Mouse (Mus musculus) CD4-positive, CD25-positive, alpha-beta regulatory T cell, adult 9 weeks (primary cell): Measurements from ENCODE around the gene Gm6205. TPM values are rescaled to one million over a fixed set of nuclear protein-coding genes. Genes with fewer than 3 reads are reported as not detected.

Source experiments
- polyA plus RNA-seq: library from polyadenylated mRNA; unstranded; fragments of 100-300 nt; shearing (Covaris generic); gene quantifications from one replicate; pipeline ENCODE4 v1.2.1, GENCODE M21; 2017

Gm6205 gene
- polyA plus RNA-seq: not detected

GRCm38 (mm10) chr5:94648082-94648481 is at the start of gene Gm6205:
Gene Gm6205 (plus strand): TSS chr5:94648382.

GRCm38 (mm10) chr5:94616242-94616641 is 31.9 kb upstream of the Gm6205 start, which contains the start of gene Gm3147:
Gene Gm3147 (minus strand): TSS chr5:94616342.

GRCm38 (mm10) chr5:94623679-94624078 is 24.5 kb upstream of the Gm6205 start, which contains the start of gene Gm6509:
Gene Gm6509 (plus strand): TSS chr5:94623979.

Other genes starting within 250 kb of the Gm6205 start
- not detected for gene Gm7682, start 202.6 kb upstream of the Gm6205 start, polyA plus RNA-seq
- gene Gm3139, start 122.1 kb upstream of the Gm6205 start, polyA plus RNA-seq: not detected
- not detected for gene Gm3147, start 32.0 kb upstream of the Gm6205 start, polyA plus RNA-seq
- not detected for gene Gm6509, start 24.4 kb upstream of the Gm6205 start, polyA plus RNA-seq
- not detected for gene Gm3183, start 217.1 kb downstream of the Gm6205 start, polyA plus RNA-seq